Mouse (Mus musculus): Measurements from ENCODE around the gene Tsc2.

- TF ChIP-seq CTCF (conservative IDR thresholded peaks at IDR 0.05 in 1 of 2, IDR thresholded peaks at IDR 0.05 in 1 of 2; ENCODE audit: low read depth in 2 of 2, low read length in 2 of 2) (no peak), CHD1 (IDR thresholded peaks at IDR 0.05; ENCODE audit: low read depth, low read length) (no peak), EP300 (IDR thresholded peaks at IDR 0.05; ENCODE audit: low read length) (no peak), E2F4 (IDR thresholded peaks at IDR 0.05; ENCODE audit: insufficient replicate concordance, low read depth, low read length) (no peak), POLR2A (IDR thresholded peaks at IDR 0.05; ENCODE audit: low read depth, low read length) (no peak), RAD21 (IDR thresholded peaks at IDR 0.05; ENCODE audit: low read depth, low read length) (no peak), GABPA (IDR thresholded peaks at IDR 0.05; ENCODE audit: insufficient replicate concordance, low read depth, low read length) (no peak), UBTF (IDR thresholded peaks at IDR 0.05; ENCODE audit: low read depth, low read length) (no peak), ZKSCAN1 (IDR thresholded peaks at IDR 0.05; ENCODE audit: borderline replicate concordance, low read depth, low read length) (no peak), CHD2 (IDR thresholded peaks at IDR 0.05; ENCODE audit: low read length) (no peak), MXI1 (IDR thresholded peaks at IDR 0.05; ENCODE audit: low read depth, low read length) (no peak), USF1 (IDR thresholded peaks at IDR 0.05; ENCODE audit: low read depth, low read length) (no peak)
These were observed 40.7 kb downstream of the Tsc2 start for GRCm38 (mm10) chr17:24591695-24592094.
